Mouse (Mus musculus) layer of hippocampus, adult 2 months (tissue): ENCODE measurements around the gene Hdac5. TPM values are rescaled to one million over a fixed set of nuclear protein-coding genes. Genes with fewer than 3 reads are reported as not detected.

ENCODE experiments used
- DNase-seq, 2 experiments: peaks; one replicate each; pipeline ENCODE4 v3.0.0; 2022; ENCODE audit warnings: low spot score in 2 of 2
- H3K27ac ChIP-seq: fragments of 200-600 bp; 2 replicates; pipeline ENCODE4 v1.8.1; 2022
- H3K4me3 ChIP-seq: fragments of 200-600 bp; 2 replicates; pipeline ENCODE4 v1.8.1; 2022; ENCODE audit warnings: mild to moderate bottlenecking
- CTCF ChIP-seq: fragments of 200-600 bp; conservative IDR thresholded peaks from 2 replicates; pipeline ENCODE4 v1.8.1; 2022; ENCODE audit warnings: antibody characterized with exemption, mild to moderate bottlenecking, moderate library complexity
- total RNA-seq, 2 experiments: library from RNA; stranded (reverse); gene quantifications; 2 replicates each; pipeline ENCODE4 v1.2.3; 2021

Hdac5 gene
- total RNA-seq, 2 experiments from 2014 or later = 233 to 243 TPM

GRCm38 (mm10) chr11:102228191-102228545, 1.8 kb downstream of the Hdac5 start:
- peak overlapping the region; percentile 79 for H3K27ac ChIP-seq
- no peak for DNase-seq
- TF ChIP-seq CTCF = no peak
- peak overlapping the region; percentile 91 for H3K4me3 ChIP-seq

- Histone ChIP-seq H3K4me3 (peak overlapping the region; percentile 91), H3K27ac (peak overlapping the region; percentile 79)
- peak in 1 of 2 experiments; percentile 61 for DNase-seq
- TF ChIP-seq CTCF = no peak
Measured at GRCm38 (mm10) chr11:102227270-102228190, 2.4 kb downstream of the Hdac5 start.

GRCm38 (mm10) chr11:102226067-102226978, 3.6 kb downstream of the Hdac5 start:
- no peak for TF ChIP-seq CTCF
- Histone ChIP-seq H3K4me3 (peak overlapping the region; percentile 91), H3K27ac (peak overlapping the region; percentile 79)
- no peak for DNase-seq

GRCm38 (mm10) chr11:102225221-102225620, 4.7 kb downstream of the Hdac5 start:
- Histone ChIP-seq H3K4me3 (peak overlapping the region; percentile 27; the same call in 1 of the 2 replicates), H3K27ac (peak overlapping the region; percentile 39)
- TF ChIP-seq CTCF = no peak
- no peak for DNase-seq

- no peak for TF ChIP-seq CTCF
- peak overlapping the region; percentile 39 for H3K27ac ChIP-seq
- H3K4me3 ChIP-seq = peak overlapping the region; percentile 27; the same call in 1 of the 2 replicates
- no peak for DNase-seq
Measured at GRCm38 (mm10) chr11:102224686-102225085, 5.3 kb downstream of the Hdac5 start.

DNA sequence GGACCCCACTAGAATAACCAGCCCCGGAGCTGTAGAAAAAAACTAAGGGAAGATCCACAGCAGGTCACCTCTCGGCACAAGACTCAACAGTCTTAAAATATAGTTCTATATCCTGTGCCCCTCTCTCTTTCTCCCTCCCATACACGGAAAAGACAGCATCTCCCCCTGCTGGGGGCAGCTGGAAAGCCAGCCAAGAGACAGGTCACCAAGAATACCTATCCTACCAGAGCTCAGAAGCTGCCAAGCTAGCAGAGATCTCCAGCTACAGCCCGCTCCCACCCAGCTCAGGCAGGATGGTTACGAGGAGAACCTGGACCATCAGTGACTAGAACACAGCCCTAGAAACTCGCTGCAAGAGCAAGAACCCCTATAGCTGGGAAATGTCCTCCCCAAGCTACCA, 6.8 kb downstream of the Hdac5 start:
- Histone ChIP-seq H3K27ac (0 out of 2 replicates have a peak overlapping the region, but pooled peaks have one; percentile 10), H3K4me3 (no peak overlapping the region)
- no peak for DNase-seq
- peak; percentile 76 for TF ChIP-seq CTCF

GRCm38 (mm10) chr11:102221954-102222351, 8.0 kb downstream of the Hdac5 start:
- H3K4me3 ChIP-seq = no peak overlapping the region
- peak overlapping the region; percentile 95 for H3K27ac ChIP-seq
- no peak for DNase-seq
- no peak for TF ChIP-seq CTCF

- no peak for TF ChIP-seq CTCF
- H3K27ac ChIP-seq = peak overlapping the region; percentile 95
- DNase-seq = no peak
Measured at GRCm38 (mm10) chr11:102221243-102221953, 8.6 kb downstream of the Hdac5 start.

DNA sequence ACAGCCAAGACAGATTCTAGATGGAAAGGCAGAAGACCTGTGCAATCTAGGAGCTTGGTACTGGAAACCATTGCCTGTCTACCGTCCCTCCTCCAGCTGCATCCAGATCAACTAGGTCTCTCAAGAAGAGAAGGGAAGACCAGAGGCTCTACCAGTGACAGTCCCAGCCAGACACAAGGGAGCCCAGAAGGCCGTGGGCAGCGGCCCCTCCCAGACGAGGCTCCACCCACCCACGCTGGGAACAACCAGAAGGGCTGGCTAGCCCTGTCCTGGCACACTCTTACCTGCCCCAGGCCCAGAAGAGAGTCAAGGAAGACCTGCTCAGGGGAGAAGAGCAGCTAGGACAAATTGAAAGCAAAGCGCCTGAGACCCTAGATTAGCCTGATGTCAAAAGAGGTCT, 9.5 kb downstream of the Hdac5 start:
- Histone ChIP-seq H3K27ac (peak overlapping the region; percentile 95; the same call in 1 of the 2 replicates), H3K4me3 (no peak overlapping the region)
- DNase-seq = no peak
- TF ChIP-seq CTCF = no peak

More at GRCm38 (mm10) chr11:102221243-102221953, 8.6 kb downstream of the Hdac5 start:
- no peak overlapping the region for H3K4me3 ChIP-seq

DNA sequence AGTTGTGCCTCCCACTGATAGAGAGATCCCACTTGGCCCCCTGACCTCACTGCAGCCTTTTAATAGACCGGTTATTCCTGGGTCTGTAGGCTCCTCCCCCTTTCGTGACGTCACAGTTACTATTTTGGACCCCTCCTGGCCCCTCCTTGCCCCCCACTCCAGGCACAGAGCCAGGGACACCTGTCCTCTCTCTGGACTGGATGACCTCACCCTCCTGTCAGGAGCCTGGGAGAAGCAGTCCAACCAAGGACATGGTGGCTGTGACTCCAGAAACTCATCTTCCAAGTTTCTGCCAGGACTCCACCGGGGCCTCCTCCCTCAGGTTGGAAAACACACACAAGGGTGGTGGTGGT, 10.0 kb downstream of the Hdac5 start:
- TF ChIP-seq CTCF = no peak
- Histone ChIP-seq H3K27ac (peak overlapping the region; percentile 95), H3K4me3 (no peak overlapping the region)
- no peak for DNase-seq

DNA sequence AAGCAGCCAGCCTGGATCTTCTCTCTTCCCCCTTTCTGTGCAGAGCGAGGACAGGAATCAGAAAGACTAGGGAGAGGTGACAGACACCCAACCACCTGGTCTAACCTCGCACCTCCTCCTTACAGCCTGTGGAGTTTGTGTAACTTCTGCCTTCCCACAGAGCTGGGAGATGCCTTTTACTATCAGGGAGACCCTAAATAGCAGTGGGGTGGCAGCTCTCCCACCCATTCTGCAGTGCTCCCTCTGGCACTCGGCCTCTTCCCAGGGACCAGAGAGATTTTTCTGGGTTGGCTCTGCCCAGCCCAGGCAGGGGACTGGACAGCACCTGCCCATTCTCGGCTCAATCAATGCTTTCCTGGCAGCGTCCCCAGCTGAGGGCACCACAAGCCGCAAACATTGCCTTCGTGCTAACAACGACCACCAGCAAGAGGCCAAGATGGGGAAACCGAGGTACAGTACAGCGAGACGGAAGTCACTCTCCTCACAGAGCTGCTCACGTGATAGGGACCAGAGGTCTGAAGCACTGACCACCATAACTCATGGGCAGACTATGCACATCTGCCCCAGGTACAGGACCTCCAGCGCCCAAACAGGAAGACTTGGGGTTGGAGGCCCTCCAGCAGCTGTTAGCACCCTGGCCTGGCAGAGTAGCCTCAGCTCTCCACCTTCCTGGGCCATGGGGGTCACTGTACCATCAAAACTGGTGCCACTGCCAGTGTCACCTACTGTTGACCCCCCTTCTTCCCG, 10.5 kb downstream of the Hdac5 start:
- Histone ChIP-seq H3K4me3 (peak overlapping the region; percentile 57), H3K27ac (peak overlapping the region; percentile 95)
- peak in 1 of 2 experiments; percentile 61 for DNase-seq
- no peak for TF ChIP-seq CTCF

GRCm38 (mm10) chr11:102218783-102219182, 11.2 kb downstream of the Hdac5 start:
- TF ChIP-seq CTCF = peak; percentile 32
- peak overlapping the region; percentile 95 for H3K27ac ChIP-seq
- peak; percentile 96 to 98 for DNase-seq
- H3K4me3 ChIP-seq = peak overlapping the region; percentile 57
